Mouse (Mus musculus) urinary bladder, adult 2 months (tissue): ENCODE measurements around the gene Sptbn2. TPM values are rescaled to one million over a fixed set of nuclear protein-coding genes. Genes with fewer than 3 reads are reported as not detected.
"Not testable (repeated sequence)": the region's sequence is repeated elsewhere in the genome, so short reads cannot be mapped to it uniquely, and the experiment has no call there.

Source experiments
- DNase-seq: peaks from one replicate; pipeline ENCODE4 v3.0.0; 2022; ENCODE audit warnings: low spot score
- polyA plus RNA-seq: library from polyadenylated mRNA; depleted of rRNA; stranded (reverse); fragments of >200 nt; gene quantifications from 2 replicates; pipeline ENCODE4 v1.2.3, GENCODE M21; 2012

Gene Sptbn2
- polyA plus RNA-seq, 1 experiment, result 1.4 TPM

GRCm38 (mm10) chr19:4729186-4729585, 18.2 kb downstream of the Sptbn2 start:
- no peak for DNase-seq

- no peak for DNase-seq
Observed at GRCm38 (mm10) chr19:4733052-4733451, 22.1 kb downstream of the Sptbn2 start.

- DNase-seq, result no peak
Observed at GRCm38 (mm10) chr19:4737866-4738265, 26.9 kb downstream of the Sptbn2 start.

GRCm38 (mm10) chr19:4739053-4739452, 28.1 kb downstream of the Sptbn2 start:
- DNase-seq, result no peak

- no peak for DNase-seq
Observed at GRCm38 (mm10) chr19:4739762-4740161, 28.8 kb downstream of the Sptbn2 start.

- no peak for DNase-seq
Observed at GRCm38 (mm10) chr19:4741482-4741881, 30.5 kb downstream of the Sptbn2 start.

GRCm38 (mm10) chr19:4742229-4742628, 31.3 kb downstream of the Sptbn2 start:
- DNase-seq, result no peak

GRCm38 (mm10) chr19:4743524-4743923, 32.6 kb downstream of the Sptbn2 start:
- no peak for DNase-seq

GRCm38 (mm10) chr19:4744026-4744425, 33.1 kb downstream of the Sptbn2 start:
- no peak for DNase-seq

GRCm38 (mm10) chr19:4745057-4745456, 34.1 kb downstream of the Sptbn2 start:
- DNase-seq, result no peak

GRCm38 (mm10) chr19:4745681-4746080, 34.7 kb downstream of the Sptbn2 start:
- DNase-seq, result no peak

- no peak for DNase-seq
Observed at GRCm38 (mm10) chr19:4746611-4747010, 35.6 kb downstream of the Sptbn2 start.

GRCm38 (mm10) chr19:4747631-4748312, 36.8 kb downstream of the Sptbn2 start:
- no peak for DNase-seq

GRCm38 (mm10) chr19:4748493-4748892, 37.5 kb downstream of the Sptbn2 start:
- DNase-seq, result no peak

- DNase-seq, result no peak
Observed at GRCm38 (mm10) chr19:4749975-4750374, 39.0 kb downstream of the Sptbn2 start.

GRCm38 (mm10) chr19:4755565-4756192, 44.7 kb downstream of the Sptbn2 start:
- DNase-seq, result peak; percentile 73

GRCm38 (mm10) chr19:4756193-4756911, 45.4 kb downstream of the Sptbn2 start, which contains the start of gene Rbm4b:
Gene Rbm4b, plus strand, starts transcription at chr19:4756497.
- peak; percentile 91 for DNase-seq

GRCm38 (mm10) chr19:4756921-4757320, 46.0 kb downstream of the Sptbn2 start:
- no peak for DNase-seq

- not testable (repeated sequence) for DNase-seq
Observed at GRCm38 (mm10) chr19:4760544-4760943, 49.6 kb downstream of the Sptbn2 start.

GRCm38 (mm10) chr19:4762876-4763275, 51.9 kb downstream of the Sptbn2 start:
- no peak for DNase-seq

- DNase-seq, result no peak
Observed at GRCm38 (mm10) chr19:4767507-4768148, 56.7 kb downstream of the Sptbn2 start.

GRCm38 (mm10) chr19:4772785-4773184, 61.8 kb downstream of the Sptbn2 start:
- DNase-seq, result no peak
